Mouse (Mus musculus) spleen, adult 18-20 months (tissue): Measurements from ENCODE around the gene Xcr1.
A peak's percentile ranks its signal among the peaks of the same experiment; 100 is the strongest.

Experiments
- DNase-seq, 2 experiments: peaks; one replicate each; pipeline ENCODE4 v3.0.0; 2022; ENCODE audit warnings: mixed read lengths in 2 of 2

Gene Xcr1

DNA sequence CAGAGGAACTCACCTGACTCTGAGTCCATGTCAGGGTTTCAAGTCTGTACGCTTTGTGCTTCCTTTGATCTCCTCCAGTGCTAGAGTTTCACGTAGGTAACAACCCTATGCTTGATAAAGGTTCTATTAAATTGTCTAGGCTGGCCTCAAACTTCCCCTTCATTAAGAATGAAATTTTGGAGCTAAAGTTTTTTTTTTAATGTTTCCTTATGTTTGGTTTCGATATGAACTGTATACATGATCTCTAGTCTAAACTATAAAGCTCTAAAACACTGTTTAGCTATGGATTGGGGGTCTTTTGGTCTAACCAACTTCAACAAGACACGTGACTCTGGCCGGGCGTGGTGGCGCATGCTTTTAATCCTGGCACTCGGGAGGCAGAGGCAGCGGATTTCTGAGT, at the start of gene Xcr1:
Gene Xcr1 (minus strand): TSS at position 101 of the 400 bp plus-strand sequence.
- DNase-seq, result no peak

DNA sequence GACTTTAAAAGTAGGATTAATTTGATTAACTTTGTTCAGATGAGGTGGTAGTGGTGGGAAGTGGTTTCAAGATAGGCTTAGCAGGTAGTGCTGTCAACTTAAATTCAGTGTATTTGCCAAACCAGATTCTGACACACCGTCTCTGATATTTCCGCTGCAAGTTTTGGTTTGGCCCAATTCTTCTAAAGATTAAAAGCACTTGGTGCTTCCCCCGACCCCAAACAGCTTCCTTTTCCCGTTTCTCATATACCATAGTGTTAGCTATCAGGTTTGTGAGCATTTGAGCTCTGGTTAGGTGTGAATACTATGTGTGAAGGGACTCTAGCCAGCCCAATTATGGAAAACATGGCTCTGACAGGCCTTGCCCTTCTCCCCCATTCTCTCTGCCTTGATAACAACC, 10.2 kb upstream of the Xcr1 start:
- no peak for DNase-seq

DNA sequence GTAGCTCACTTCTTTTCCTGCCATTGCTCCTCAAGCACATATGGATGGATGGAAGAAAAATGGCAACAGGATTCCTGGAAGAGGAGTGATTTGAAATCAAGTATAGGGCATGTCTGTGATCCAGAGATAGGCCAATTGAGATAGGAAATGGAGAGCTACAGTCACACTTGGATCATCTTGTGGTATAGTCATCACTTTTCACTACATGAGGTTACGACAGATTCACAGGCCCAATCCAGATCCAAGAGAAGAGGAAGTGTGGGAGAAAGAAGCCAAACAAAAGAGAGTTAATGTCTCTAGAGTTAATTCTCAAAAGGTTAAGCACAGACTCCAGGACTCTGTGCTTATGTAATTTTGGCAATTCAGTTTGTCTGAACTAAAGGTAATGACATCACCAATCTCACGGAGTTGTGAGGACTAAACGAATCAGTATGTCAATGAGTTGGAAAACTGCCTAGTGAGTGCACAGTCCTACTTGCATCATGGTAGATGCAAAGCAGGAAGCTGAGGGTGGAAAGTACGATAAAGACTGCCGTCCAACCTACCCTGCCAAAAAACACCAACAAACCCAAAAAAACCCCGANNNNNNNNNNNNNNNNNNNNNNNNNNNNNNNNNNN, 7.4 kb upstream of the Xcr1 start:
- DNase-seq, result no peak

DNA sequence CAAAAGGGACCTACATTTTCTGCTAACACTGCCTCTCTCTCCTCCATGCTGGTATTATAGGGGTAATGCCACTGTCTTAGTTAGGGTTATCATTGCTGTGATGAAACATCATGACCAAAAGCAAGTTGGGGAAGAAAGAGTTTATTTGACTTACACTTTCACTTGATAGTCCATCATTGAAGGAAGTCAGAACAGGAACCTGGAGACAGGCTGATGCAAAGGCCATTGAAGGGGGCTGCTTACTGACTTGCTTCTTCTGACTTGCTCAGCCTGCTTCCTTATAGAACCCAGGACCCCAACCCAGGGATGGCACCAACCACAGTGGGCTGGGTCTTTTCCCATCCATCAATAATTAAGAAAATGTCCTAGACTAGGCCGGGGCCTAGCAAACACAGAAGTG, 1.8 kb upstream of the Xcr1 start:
- DNase-seq, result no peak

DNA sequence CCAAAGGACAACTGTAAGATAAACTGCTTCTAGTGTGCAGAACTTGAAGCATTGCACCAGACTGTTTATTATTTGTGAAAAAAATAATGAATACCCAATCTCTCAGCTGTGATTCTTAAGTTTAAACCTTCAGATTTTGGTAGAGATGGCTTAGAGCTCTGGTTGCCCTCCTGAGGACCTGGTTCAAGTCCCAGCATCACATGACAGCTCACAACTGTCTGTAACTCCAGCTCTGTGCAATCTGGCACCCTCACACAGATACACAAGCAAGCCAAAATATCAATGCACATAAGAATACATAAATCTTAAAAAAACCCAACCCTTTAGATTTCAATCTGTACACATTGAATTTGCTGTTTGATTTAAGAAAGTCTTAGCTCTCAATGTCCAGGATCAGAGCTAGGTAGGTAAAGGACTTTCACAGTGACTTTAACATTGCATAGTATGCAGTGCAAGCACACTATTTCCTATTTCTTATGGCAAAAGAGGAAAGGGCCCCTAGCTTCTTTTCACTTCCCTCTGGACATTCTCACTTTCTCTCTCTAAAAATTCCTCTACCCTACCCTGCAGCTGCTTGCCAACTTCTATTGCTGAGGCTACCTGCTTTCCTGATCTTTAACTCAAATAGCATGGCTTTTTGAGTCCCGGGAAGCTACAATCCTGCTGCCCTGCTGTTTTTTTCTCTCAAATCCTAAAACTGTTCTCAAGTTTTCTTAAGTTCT, 1.2 kb upstream of the Xcr1 start:
- no peak for DNase-seq

DNA sequence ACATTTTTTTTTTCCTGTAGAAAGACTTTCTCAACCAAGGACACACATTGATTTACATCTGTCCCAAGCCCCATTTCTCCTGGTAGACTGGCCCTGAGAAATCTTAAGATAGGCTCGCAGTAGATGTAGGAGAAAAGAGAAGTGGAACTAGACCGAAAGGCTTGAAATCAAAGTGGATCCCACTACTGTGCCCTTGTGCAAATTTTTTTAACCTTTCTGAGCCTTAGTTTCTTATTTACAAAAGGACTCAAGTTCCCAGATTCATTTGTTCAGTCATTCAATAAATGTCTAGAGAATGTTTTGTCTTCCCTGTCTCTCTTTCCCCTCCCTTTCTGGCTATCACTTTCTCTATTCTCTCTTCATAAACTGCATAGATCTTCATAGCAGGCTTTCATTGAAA, 5.0 kb downstream of the Xcr1 start:
- no peak for DNase-seq

DNA sequence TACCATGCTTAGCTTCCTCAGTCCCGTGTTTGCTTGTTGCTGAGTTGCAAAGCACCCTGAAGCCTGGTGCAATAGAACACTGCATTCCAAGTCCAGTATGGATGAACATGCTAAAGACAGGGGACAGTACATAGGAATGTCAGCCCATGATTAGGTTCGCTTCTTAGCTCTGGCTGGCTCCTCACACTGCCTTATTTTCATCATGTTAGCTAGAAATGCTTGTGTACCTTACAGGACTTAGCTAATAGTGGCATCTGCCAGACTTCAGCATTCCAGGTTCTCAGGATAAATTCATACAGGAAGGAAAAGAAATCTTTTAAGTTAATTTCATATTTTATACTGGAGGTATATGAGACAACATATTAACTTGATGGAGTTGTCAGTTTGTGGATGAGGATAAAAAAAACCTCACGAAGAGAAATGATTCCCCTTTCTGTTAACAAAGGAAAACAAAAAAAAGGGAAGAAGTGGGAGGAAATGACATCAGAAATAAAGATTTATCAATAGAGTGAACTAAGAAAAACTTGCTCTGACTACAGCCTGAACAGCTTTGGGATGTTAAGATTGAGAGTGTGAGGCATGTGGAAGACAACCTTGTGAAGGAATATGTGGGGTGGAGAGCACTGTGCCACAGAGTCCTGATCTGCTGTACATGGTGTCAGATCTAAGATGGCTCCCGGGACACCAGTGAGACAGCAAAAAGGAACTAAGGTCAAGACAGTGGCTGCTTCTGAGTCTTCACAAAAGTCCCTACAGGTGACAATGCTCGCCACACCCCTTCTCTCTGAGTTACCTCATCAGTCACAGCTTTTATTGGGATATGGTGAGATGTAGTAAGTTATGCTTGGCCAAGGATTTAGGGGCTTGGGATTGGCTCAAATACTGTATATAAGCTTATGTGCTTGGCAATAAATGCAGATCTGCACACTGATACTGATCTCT, 9.1 kb downstream of the Xcr1 start:
- DNase-seq, result no peak

DNA sequence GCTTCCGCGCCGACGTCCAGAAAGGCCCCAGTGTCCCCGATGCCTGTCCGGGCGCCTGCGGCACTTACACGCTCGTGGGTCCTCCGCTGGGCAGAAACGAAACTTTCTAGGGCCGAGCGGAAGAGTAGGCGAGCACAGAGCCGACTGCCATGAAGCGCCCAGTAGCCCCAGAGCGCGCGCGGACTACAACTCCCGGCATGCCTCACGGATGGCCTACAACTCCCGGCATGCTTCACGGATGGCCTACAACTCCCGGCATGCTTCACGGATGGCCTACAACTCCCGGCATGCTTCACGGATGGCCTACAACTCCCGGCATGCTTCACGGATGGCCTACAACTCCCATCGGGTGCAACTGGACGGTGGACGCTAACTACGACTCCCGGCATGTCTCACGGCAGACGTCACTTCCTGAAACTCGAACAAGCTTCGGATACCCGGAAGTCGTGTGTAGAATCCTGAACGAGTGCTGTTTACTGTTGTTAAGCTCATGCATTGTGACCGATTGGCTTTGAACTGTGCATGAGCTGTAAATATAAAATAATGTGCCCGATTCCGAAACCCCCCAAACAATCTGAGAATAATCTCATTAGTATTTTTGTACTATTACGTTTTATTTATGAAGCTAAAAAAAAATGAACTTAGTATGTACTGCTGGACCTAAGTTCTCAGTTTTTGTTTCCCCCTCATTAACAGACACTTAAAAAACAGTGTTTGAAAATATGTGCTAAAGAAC, 9.9 kb downstream of the Xcr1 start, which contains the start of gene Fyco1:
Gene Fyco1 (minus strand): TSS at position 187 of the 736 bp plus-strand sequence.
- DNase-seq, result peak; percentile 88 to 90

DNA sequence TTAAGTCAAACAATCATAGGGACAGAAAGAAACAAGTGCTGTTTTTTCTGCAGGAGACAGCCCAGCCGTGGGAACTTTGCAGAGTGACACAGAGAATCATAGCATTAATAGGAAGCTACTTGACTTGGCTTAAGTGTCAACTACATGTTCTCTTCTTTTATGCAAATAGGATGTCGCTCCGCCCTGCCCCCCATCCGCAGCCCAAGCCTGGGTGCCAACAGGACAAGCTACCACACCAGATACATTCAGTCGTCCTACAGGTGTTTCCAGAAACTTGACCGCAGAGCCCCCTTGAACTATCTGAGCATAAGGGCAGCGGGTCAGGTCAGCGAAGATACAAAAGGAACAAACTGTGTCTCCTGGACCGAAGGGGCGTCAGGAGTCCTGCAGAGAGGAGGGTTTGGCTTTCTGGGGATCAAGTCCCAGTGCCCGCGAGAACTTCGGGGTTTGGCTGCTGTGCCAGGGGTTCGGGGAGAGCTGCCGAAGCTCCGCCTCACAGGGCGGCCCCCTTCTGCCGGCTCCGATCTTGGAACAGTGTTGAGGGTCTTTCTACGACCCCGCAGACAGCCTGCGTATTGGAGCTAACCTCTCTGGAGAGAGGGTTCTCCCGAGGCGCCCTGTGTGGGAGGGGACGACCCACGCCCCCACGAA, 10.6 kb downstream of the Xcr1 start:
- DNase-seq, result peak; percentile 84

DNA sequence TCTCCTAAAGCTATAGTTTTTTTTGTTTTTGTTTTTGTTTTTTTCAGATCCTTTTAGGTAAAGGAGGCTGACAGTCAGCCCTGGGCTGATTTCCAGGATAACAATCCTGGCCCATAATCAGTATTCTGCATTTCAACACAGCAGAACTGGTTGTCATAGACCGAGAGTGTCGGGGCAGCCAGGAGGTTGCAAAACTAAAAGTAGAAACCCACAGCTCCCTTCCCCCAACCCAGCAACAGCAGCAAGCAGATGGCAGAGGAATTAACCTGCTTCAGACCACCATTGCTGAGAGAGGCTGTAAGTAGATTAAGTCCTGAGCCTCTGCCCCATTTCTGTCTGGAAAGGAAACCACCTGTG, 11.1 kb downstream of the Xcr1 start:
- DNase-seq, result peak in 1 of 2 experiments; percentile 26

DNA sequence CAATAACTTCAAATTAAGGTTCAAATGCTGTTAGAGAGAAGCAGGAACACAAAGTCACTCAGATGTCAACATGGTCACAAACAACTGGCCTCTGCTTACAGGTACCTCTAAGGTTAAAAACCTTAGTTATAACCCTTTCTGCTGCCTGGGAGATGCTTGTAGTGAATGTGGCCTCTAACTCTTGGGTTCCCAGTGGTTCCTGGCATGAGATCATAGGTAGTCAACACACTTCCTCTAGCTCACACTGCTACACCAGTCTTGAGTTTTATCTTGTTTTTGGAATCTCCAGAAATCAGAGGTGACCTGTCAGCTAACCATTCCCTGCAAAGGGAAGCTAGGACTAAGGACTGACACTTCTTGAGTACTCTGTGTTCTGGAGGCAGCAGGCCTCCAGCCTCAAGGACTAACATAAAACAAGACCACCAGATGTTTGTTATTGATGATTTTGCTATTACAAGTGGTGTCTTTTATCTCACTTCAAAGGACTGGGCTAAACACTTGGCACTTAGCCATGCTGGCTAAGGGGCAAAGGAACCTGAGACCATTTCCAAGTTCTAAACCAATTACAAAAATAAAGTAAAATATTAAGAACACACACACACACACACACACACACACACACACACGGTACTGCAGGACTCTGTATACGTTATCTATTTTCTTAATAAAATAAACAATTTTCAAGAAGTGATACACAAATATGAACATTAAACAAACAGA, 11.7 kb downstream of the Xcr1 start:
- no peak for DNase-seq

DNA sequence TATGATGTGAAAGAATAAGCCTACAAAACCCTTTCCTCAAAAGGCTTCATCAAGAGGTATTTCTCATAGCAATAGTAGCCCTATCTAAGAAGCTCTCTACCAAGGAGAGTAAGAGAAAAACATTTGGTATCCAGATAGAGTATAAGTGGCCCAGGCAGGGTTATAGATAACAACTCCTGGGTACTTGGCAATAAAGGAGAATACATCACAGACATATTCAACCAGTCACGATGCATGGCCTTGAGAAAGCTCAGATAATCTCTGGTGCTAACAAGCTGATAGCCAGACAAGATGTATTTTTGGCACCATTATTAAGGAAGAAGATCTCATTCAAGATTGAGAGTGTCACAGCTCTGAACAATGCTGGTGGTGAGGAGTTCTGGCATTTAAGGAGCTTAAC, 15.3 kb downstream of the Xcr1 start:
- DNase-seq, result no peak

DNA sequence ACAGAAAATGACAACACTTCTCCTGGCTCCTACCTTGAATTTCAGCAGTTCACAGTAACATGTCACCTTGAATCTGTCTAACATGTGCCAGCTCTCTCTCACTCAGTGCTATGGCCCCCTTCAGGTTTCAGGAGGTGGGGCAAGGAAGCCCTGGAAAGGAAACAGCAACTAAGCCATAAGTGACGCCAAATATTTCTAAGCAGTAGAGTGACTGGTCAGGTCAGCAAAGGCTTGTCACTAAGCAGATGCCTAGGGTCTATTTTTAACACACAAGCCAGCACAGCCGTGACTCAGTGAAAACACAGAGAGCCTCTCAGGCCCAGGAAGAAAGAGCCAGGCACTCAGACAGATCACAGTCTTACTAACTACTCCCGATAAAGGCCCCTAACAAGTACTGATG, 16.7 kb downstream of the Xcr1 start:
- DNase-seq, result no peak

DNA sequence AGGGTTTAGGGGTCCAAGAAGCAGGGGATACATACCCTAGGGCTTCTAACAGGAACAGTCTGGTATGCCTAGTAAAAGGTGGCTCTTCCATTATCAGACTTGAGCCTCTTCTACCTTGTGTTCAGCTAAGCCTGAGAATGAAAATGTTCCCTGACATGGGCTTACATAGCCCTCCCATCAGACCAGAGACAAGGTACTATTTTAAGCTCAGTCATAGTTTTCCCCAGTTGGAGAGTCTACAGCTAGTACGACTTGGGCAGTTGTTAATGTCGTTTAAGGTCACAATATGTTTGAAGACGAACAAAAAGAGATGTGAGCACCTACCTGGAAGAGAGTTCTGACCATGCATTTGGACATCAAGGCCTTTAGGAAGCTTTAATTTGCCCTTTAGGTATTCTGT, 17.4 kb downstream of the Xcr1 start:
- DNase-seq, result no peak

DNA sequence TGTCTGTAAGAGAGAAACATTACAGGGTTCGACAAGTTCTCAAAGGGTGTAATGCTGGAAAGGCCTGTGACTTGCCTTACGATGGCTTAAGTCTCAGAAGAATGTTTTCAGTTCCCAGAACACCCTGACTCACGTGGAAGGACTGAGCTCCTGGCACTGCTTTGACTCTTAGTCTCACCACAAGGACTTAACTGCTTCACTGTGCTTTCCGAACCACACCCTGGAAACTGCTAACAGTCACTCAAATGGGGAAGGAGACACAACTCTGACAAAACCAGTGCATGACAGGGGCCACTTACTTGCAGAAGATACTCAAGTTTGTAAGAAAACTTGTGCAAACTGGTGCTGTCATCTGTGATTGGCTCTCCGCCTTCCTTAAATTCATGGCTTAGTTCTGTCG, 21.6 kb downstream of the Xcr1 start:
- no peak for DNase-seq

DNA sequence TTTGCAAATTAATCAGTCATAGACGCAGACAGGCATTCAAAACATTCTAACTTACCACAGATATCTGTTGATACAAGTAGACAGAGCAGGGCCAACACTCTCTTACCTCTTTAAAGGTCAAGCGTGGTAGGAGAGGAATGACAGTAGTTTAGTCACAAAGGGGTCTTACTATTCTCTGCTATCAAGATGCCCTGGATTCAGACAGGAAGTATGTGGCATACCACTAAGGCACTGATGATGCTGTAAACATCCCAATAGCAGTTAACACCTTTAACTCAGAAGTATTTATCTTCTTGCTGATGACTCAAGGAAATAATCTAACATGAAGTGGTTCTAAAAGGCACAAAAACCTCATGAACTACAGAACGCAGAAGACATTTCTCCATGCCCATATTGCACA, 26.0 kb downstream of the Xcr1 start:
- DNase-seq, result no peak

DNA sequence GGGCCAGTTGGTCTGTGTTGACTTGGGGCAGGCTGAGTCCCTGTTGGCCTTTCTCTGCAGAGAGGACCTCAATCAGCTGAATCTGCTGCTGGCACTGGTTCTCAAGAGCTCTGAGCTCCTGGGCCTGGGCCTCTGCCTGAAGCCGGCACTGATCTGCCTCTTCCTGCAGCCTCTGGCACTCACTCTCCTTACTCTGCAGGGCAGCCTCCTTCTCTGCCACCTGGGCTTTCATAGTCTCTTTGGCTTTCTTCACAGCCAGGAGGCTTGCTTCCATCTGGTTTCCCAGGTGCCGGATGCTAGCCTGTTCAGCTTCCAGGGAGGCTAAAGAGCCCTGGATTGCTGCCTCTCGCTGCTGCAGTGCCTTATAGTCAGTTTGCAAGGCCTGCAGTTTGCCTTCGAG, 32.9 kb downstream of the Xcr1 start:
- no peak for DNase-seq

DNA sequence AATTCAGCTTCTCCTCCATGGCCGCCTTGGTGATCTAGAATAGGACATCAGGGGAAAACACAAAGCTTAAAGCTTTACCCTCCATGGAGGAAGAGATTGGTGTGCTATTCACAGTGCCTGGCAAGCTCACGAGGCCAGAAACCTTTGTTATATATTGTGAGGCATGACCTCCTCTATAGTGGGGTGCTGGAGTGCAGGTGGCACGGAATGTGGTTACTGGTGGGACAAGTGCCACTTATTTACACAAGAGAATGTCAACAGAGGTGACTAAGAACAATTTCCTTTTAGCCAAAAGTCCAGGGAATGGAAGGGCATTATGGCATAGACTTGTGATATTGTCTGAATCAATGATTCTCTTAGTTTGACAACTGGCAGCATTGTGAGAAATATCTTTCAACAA, 35.2 kb downstream of the Xcr1 start:
- DNase-seq, result no peak

DNA sequence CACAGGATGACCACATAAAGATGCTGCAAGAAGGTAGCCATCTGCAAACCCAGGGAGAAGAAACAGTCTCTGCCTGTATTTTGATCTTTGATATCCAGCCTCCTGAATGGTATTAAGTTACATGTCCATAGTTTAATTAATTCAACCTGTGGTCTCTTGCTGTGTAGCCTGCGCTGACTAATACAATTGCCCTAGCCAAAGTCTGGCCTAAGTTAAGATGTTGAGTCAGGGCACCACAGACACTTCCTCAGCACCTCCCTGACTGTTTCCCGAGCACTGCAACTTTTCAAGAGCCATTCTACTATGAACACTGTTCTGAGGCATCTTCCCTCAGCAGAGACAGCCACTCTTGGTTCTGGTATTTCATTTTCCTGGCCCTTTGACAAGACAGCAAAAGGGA, 43.2 kb downstream of the Xcr1 start:
- DNase-seq, result no peak

DNA sequence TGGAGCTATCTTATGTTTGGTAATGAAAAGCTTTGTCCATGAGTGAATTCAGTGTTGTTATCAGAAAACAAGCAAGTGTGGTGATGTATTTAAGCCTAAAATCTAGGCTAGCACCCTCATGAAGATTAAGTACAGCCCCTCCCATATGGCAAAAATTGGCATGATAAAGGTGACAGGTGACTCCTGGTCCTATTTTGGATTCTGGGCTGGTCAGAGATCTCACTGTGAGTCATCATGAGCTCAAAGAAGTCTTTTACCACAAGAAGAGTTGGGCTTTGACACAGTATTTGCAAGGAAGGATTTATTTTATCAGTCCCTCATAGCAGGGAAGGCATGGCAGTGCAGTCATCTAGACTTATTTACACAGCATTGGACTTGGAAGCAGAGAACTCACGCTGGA, 45.8 kb downstream of the Xcr1 start:
- no peak for DNase-seq

DNA sequence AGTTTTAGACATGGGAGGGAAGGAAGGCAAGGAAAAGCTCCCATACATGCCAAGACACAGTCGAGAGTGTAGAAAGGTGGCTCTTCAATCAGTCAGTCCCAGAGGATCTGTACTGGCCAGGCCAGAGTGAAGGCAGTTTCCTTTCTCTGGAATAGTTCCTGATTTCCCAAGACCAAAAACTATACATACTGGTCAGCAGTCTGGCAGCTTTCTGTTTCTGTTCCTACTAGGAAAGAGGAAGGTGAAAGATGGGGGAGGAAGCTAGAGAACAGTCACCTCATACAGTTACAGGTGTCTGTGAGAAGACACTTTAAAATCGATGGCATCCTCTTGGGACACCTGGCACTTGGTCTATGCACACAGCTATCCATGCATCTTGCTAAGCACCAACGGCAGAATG, 46.4 kb downstream of the Xcr1 start:
- DNase-seq, result no peak

DNA sequence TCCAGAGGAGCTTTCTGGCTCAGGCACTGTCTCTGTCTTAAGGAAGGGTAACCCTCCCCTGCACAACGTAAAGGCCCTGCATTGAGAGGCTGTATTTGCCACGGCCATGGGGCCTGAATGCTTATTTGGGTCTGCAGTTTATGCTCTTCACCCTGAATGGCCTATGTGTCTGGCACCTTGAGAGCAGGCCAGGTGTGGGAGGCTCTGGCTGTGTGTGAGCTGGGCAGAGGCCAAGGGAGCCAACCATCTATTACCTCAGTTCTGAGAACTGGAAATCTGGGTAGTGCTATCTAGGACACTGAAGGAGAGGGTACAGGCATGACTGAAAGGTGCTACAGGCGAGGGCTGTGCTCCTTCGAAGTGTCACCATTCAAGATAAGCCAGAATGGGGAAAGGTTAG, 47.0 kb downstream of the Xcr1 start:
- no peak for DNase-seq
